Mouse (Mus musculus): Measurements from ENCODE around the gene Tbck. TPM values are rescaled to one million over a fixed set of nuclear protein-coding genes. Genes with fewer than 3 reads are reported as not detected.

The Tbck gene
- polyA plus RNA-seq, 1 experiment from 2014 or later = 24.5 TPM

DNA sequence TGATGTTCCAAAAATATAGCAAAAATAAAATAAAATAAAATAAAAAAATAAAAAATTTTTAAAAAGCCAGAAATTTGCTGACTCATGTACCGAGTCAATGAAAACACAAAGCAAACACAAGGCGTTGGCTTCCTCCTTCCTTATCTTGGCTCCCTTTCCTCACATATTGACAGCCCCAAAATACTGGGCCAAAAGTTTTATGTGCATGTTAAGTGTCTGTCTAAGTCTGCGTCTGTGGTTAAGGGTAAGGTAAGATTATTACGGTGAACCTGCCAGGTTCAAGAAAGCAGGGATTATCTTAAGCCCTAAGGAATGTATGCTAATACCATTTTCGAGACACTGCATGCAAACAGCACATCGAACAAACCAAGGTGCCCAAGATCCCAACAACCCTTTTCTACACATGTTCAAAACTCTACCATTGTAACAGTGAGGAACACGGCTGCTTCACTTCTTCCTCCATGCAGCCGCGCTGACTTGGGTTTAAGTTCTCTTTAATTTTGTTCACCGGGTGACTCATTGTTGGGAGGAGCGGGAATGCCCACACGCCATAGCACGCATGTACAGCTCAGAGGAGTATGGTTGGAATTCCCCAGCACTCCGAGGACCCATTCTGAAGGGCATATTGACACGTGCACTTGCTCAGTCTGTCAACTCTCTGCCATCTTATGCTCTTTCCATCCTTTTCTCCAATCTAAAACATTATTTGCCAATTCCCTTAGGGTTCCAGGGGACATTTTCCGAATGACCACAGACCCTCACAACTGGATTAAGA, 203.3 kb downstream of the Tbck start:
- DNase-seq (ENCODE audit: low spot score) = no peak
- Histone ChIP-seq H3K9me3 (no peaks in the 10 kb centered on the region), H3K27ac (no peak overlapping the region), H3K27me3 (ENCODE audit: insufficient read depth, poor library complexity, severe bottlenecking) (no peaks in the 10 kb centered on the region), H3K4me3 (no peak overlapping the region), H3K36me3 (no peaks in the 10 kb centered on the region), H3K4me1 (replicated peaks) (0 out of 2 replicates have a peak, but pooled peaks cover 2% of the 10 kb centered on the region)
- WGBS = 92% methylated on average over 16 of the region's 16 CpGs

Other genes with a start within 250 kb of the Tbck start
- not detected in 2 replicates for gene Gimd1, start 54.3 kb upstream of the Tbck start, polyA plus RNA-seq (2016; fragmentation: Nextera tagmentation; extraction: Ambion mirVana)
- 63.3 and 75.5 TPM in 2 replicates for gene Aimp1, start 226 bp downstream of the Tbck start, polyA plus RNA-seq (2016; fragmentation: Nextera tagmentation; extraction: Ambion mirVana)

All from hindbrain, embryonic 10.5 days (tissue).